Mouse (Mus musculus) cerebellum, adult 18-20 months (tissue): Measurements from ENCODE around the gene Ntn5.
"Not testable (repeated sequence)": the region's sequence is repeated elsewhere in the genome, so short reads cannot be mapped to it uniquely, and the experiment has no call there.

ENCODE experiments used
- DNase-seq, 2 experiments: peaks; one replicate each; pipeline ENCODE4 v3.0.0; 2021

The Ntn5 gene

GRCm38 (mm10) chr7:45660746-45661478 lies 22.9 kb upstream of the Ntn5 start:
- DNase-seq: no peak

- not testable (repeated sequence) for DNase-seq
Measured at GRCm38 (mm10) chr7:45661702-45662101, 22.1 kb upstream of the Ntn5 start.

GRCm38 (mm10) chr7:45665303-45666138 lies 18.3 kb upstream of the Ntn5 start:
- no peak for DNase-seq

GRCm38 (mm10) chr7:45666161-45666560 lies 17.7 kb upstream of the Ntn5 start, which contains the start of gene Fut2:
Gene Fut2, minus strand, starts transcription at chr7:45666394.
- no peak for DNase-seq

GRCm38 (mm10) chr7:45667761-45668160 lies 16.1 kb upstream of the Ntn5 start:
- DNase-seq: no peak

- no peak for DNase-seq
Measured at GRCm38 (mm10) chr7:45668921-45669320, 14.9 kb upstream of the Ntn5 start.

- no peak for DNase-seq
Measured at GRCm38 (mm10) chr7:45677627-45678295, 6.1 kb upstream of the Ntn5 start.

- no peak for DNase-seq
Measured at GRCm38 (mm10) chr7:45678513-45678912, 5.3 kb upstream of the Ntn5 start.

GRCm38 (mm10) chr7:45679966-45680621 lies 3.7 kb upstream of the Ntn5 start:
- no peak for DNase-seq

- DNase-seq: peak; percentile 53
Measured at GRCm38 (mm10) chr7:45681046-45681736, 2.6 kb upstream of the Ntn5 start.

GRCm38 (mm10) chr7:45682144-45683126 lies 1.4 kb upstream of the Ntn5 start:
- DNase-seq: peak; percentile 84 to 93

- DNase-seq: no peak
Measured at GRCm38 (mm10) chr7:45685811-45686210, 2.0 kb downstream of the Ntn5 start.

- no peak for DNase-seq
Measured at GRCm38 (mm10) chr7:45686841-45687240, 3.0 kb downstream of the Ntn5 start.

GRCm38 (mm10) chr7:45689099-45689498 lies 5.3 kb downstream of the Ntn5 start:
- no peak for DNase-seq

GRCm38 (mm10) chr7:45689800-45690199 lies 6.0 kb downstream of the Ntn5 start:
- DNase-seq: no peak

- no peak for DNase-seq
Measured at GRCm38 (mm10) chr7:45692364-45692763, 8.5 kb downstream of the Ntn5 start.

- no peak for DNase-seq
Measured at GRCm38 (mm10) chr7:45693921-45694591, 10.2 kb downstream of the Ntn5 start, which contains the start of gene Sec1. Gene Sec1, minus strand, starts transcription at chr7:45694402.

- no peak for DNase-seq
Measured at GRCm38 (mm10) chr7:45695098-45695497, 11.3 kb downstream of the Ntn5 start.

GRCm38 (mm10) chr7:45697894-45698293 lies 14.1 kb downstream of the Ntn5 start:
- DNase-seq: no peak

- peak; percentile 57 to 66 for DNase-seq
Measured at GRCm38 (mm10) chr7:45699523-45700141, 15.8 kb downstream of the Ntn5 start, which contains the start of gene Car11. Gene Car11, plus strand, starts transcription at chr7:45699843.
